Mouse (Mus musculus): ENCODE data around the gene Gpr89. TPM values are rescaled to one million over a fixed set of nuclear protein-coding genes. Genes with fewer than 3 reads are reported as not detected.

Gene Gpr89
- 31.6 and 38.0 TPM in 2 replicates for polyA plus RNA-seq (2016; fragmentation: Nextera tagmentation; extraction: Ambion mirVana)

DNA sequence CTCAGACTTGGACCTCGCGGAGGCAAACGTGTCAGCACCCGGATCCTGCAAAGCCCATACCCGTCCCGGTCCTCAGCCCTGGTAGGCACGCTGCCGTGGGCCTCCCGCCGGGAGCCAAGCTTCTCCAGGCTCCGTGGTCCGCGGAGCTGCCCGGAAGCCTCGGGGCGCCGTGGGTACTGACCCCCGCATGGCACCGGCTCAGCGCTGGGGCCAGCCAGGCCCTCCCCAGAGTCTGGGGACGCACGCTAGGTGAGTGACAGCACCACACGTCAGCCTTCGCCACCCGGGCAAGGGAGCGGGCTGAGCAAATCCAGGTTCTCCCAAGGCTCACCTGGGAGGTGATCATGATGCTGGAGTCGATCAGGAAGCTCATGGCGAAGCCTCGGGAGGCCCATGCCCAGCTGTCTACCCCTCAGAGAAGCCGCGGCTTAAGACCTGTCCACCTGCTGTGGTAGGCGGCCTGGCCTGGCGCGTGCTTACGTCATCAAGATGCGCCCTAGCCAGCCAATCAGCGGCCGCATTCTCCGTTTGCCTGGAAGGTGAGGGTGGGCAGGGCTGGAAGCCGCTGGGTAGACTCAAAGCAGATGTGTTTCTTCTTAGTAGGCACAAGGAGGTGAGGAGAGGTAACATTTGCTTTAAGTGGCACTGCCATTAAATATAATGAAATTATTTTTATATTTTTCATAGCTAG, at the start of gene Gpr89:
Gpr89 (minus strand) TSS at position 496 of the 691 bp plus-strand sequence.
- Histone ChIP-seq H3K9me3 (no peaks in the 10 kb centered on the region), H3K27me3 (ENCODE audit: insufficient read depth, poor library complexity, severe bottlenecking) (peaks cover 12% of the 10 kb centered on the region), H3K36me3 (no peaks in the 10 kb centered on the region), H3K4me1 (replicated peaks) (peaks cover 14% of the 10 kb centered on the region), H3K27ac (peak within 1 kb of the TSS; percentile 86), H3K4me3 (peak within 1 kb of the TSS; percentile 78)
- under 1% methylated on average over 40 of the region's 40 CpGs for WGBS
- peak; percentile 94 for DNase-seq (ENCODE audit: low spot score)

DNA sequence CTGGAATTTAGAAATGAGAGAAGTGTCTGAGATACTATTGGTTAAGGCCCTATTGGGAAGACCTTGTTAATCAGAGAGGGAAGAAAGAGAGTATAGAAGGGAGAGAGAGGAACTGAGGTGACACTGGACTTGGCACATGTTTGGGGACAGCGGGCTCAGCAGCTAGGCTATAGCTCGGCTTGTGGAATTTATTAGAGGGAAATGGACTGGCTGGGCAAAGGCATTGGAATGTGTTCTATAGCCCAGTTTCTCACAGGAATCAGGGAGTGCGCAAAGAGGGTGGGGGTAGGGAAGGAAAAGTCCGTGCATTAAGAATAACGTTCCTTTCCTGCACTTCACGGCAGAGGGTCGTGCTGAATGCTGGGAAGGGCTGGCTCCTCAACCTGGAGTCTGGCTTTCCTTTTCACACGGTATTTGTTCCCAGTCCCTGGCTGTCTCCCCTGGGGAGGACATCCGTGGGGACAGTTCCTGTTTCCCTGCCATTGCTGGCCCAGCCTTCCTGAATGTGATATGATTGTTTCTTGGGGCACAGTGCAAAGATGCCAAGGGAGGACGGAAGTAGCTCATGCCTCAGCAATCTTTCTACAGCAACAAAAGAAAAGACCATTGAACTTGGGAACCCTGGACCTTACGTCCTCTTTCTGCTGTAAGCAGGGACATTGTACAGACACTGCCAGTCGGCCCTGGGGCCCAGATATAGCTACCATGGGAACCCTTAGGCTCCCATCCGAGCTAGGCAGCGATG, 48.5 kb upstream of the Gpr89 start:
- Histone ChIP-seq H3K9me3 (no peaks in the 10 kb centered on the region), H3K27ac (no peak overlapping the region), H3K27me3 (ENCODE audit: insufficient read depth, poor library complexity, severe bottlenecking) (no peaks in the 10 kb centered on the region), H3K4me1 (replicated peaks) (peaks cover 6% of the 10 kb centered on the region; the same call in 1 of the 2 replicates), H3K36me3 (no peaks in the 10 kb centered on the region), H3K4me3 (no peak overlapping the region)
- DNase-seq (ENCODE audit: low spot score): no peak
- 55% methylated on average over 14 of the region's 14 CpGs for WGBS

DNA sequence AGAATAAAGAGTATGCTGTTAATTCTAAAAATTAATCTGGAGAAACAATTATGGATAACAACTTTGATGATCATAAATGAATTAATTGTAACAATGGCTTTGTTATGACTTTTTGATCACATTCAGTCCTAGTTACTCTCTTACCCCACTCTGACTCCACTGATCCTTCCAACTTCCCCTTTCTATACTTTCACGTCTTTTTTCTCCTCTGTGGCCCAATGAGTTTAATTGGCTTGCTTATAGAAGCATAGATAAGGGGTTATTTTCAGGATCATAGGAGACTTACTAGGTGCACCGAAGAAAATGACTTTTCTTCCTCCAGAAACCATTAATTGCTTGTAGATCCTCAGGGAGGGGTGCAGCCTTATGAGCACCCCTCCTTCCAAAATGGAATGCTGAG, 37.6 kb upstream of the Gpr89 start:
- no peak overlapping the region for H3K4me3 ChIP-seq
- H3K27ac ChIP-seq: no peak overlapping the region
- H3K27me3 ChIP-seq (ENCODE audit: insufficient read depth, poor library complexity, severe bottlenecking): no peaks in the 10 kb centered on the region
- no peaks in the 10 kb centered on the region for H3K36me3 ChIP-seq
- DNase-seq (ENCODE audit: low spot score): no peak
- H3K9me3 ChIP-seq: 0 out of 2 replicates have a peak, but pooled peaks cover 2% of the 10 kb centered on the region
- 87% methylated on average over 2 of the region's 2 CpGs for WGBS
- H3K4me1 ChIP-seq (replicated peaks): peaks cover 17% of the 10 kb centered on the region

DNA sequence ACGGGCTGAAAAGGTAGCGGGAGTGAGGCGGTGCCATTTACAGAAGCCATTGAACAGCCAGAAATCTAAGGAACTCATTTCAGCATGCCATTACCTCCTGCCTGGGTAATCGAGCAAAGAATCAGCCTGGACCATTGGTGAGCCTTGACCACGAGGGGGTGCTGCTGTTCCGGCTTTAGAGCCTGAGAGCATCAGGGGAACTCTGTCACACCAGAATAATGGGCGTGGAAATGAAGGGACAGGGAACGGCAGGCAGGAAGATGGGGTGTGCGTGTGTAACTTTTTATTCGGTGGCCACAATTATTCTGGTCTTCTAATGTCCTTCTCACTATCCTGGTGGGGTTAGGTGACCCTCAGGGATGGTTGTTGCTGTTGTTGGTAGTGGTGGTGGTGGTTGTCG, 33.6 kb upstream of the Gpr89 start:
- peaks cover 29% of the 10 kb centered on the region for H3K4me1 ChIP-seq (replicated peaks)
- DNase-seq (ENCODE audit: low spot score): peak; percentile 89
- 0 out of 2 replicates have a peak, but pooled peaks cover 2% of the 10 kb centered on the region for H3K9me3 ChIP-seq
- peak overlapping the region; percentile 33 for H3K4me3 ChIP-seq
- WGBS: 13% methylated on average over 11 of the region's 11 CpGs
- H3K36me3 ChIP-seq: no peaks in the 10 kb centered on the region
- peaks cover 26% of the 10 kb centered on the region for H3K27me3 ChIP-seq (ENCODE audit: insufficient read depth, poor library complexity, severe bottlenecking)
- 0 out of 2 replicates have a peak overlapping the region, but pooled peaks have one; percentile 40 for H3K27ac ChIP-seq

DNA sequence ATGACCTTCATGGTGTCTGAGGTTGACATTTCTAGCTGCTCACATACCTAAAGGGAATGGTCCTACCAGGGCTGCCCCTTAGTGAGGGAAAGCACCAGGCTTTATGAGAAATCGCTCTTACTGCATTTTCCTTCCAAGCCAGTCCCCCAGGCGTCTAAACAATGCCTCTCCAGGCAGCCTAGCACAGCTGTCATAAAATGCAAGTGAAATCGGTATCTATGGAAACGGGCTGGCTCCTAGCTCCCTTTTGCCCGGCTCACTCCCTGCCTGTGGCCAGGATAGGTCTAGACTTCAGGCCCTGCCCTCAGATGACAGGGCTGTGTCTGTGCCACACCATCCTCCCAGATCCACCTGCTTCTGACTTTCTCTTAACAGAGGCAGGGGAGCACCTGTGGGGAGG, 32.5 kb upstream of the Gpr89 start:
- Histone ChIP-seq H3K9me3 (no peaks in the 10 kb centered on the region), H3K4me1 (replicated peaks) (peaks cover 31% of the 10 kb centered on the region), H3K36me3 (no peaks in the 10 kb centered on the region), H3K27me3 (ENCODE audit: insufficient read depth, poor library complexity, severe bottlenecking) (peaks cover 37% of the 10 kb centered on the region), H3K27ac (peak overlapping the region; percentile 62), H3K4me3 (no peak overlapping the region)
- WGBS: 20% methylated on average over 5 of the region's 5 CpGs
- DNase-seq (ENCODE audit: low spot score): peak; percentile 47

DNA sequence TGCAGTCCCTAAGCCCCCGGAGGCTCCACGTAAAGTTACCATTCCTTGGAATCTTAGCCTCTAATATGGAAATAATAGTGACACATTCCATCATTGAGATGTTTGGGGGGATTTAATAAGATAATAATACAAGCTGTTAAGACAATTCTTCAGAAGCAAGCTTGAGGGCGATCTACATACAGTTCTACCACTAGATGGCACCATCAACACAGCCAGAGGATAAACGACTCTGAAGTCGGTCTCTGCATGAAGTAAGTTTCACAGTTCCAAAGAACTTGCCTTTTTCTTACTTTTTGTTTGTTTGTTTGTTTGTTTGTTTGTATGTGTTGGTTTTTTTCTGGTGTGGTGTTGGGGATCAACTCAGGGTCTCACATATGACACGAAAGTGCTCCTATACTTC, 31.1 kb upstream of the Gpr89 start:
- Histone ChIP-seq H3K27ac (no peak overlapping the region), H3K4me3 (no peak overlapping the region), H3K9me3 (no peaks in the 10 kb centered on the region), H3K4me1 (replicated peaks) (peaks cover 44% of the 10 kb centered on the region), H3K36me3 (no peaks in the 10 kb centered on the region), H3K27me3 (ENCODE audit: insufficient read depth, poor library complexity, severe bottlenecking) (peaks cover 43% of the 10 kb centered on the region)
- DNase-seq (ENCODE audit: low spot score): peak; percentile 33
- 15% methylated on average over 6 of the region's 6 CpGs for WGBS

DNA sequence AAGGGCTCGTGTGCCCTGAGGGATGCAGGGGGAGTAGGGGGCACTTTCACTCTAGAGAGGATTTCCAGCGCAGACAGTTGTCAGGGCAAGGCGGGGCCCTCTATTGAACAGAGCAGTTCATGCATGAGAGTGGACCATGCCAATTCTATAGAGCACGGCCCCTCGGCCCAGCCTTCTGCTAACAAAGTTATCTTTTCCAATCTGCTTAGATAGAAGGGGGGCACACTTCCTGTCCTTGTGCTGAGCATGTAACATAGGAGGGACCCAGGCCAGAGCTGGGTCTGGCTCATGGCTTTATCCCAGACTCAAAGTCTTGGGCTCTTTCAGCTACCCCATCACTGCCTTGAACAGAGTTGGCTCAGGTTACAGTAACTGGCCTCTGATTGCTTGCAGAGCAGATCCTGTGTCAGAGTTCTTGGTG, 26.1 kb upstream of the Gpr89 start:
- Histone ChIP-seq H3K4me1 (replicated peaks) (peaks cover 27% of the 10 kb centered on the region), H3K27ac (peak overlapping the region; percentile 13; the same call in 1 of the 2 replicates), H3K36me3 (no peaks in the 10 kb centered on the region), H3K27me3 (ENCODE audit: insufficient read depth, poor library complexity, severe bottlenecking) (peaks cover 63% of the 10 kb centered on the region), H3K9me3 (no peaks in the 10 kb centered on the region), H3K4me3 (no peak overlapping the region)
- DNase-seq (ENCODE audit: low spot score): peak; percentile 56
- 24% methylated on average over 5 of the region's 5 CpGs for WGBS

DNA sequence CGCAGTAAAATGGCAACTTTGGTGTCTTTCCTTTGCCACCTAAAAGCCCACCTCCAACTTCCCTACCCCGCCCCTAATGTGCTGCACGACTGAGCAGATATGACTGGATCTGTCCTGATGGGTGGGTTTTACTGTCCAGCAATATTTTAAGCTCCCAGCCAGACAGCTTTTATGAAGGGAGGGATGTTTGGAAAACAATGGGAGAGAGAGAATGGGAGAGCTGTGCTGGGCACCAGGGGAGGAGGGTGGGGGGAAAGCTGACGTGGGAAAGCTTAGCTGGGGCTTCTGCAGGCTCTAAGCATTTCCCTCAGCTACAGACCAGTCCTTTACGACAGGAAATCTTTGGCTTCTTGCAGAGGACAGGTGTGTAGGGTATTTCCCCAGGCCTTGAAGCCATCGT, 20.8 kb upstream of the Gpr89 start, which contains the start of gene Gja8:
Gja8 (minus strand) TSS at position 101 of the 400 bp plus-strand sequence.
- no peak within 1 kb of the TSS for H3K4me3 ChIP-seq
- peaks cover 9% of the 10 kb centered on the region for H3K4me1 ChIP-seq (replicated peaks)
- no peaks in the 10 kb centered on the region for H3K9me3 ChIP-seq
- peaks cover 25% of the 10 kb centered on the region for H3K27me3 ChIP-seq (ENCODE audit: insufficient read depth, poor library complexity, severe bottlenecking)
- WGBS: 74% methylated on average over 6 of the region's 6 CpGs
- H3K27ac ChIP-seq: no peak within 1 kb of the TSS
- DNase-seq (ENCODE audit: low spot score): no peak
- H3K36me3 ChIP-seq: no peaks in the 10 kb centered on the region

DNA sequence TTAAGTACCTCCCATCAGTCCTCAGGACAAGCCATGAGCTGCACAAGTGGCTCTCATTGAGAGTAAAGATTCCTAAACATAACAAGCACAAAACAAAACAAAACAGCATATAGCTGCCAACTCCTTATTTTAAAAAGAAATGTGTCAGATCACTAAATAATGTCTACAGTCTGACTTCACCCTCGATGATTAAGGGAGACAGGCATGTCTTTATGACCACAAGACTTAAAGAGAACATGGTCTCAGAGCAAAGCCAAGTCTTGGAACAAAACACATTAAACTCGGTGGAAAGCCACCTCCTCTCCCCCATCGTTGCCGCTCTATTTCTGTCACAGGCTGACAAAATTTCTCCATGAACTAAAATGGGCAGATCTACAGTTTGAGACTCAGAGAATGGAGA, 19.5 kb upstream of the Gpr89 start:
- Histone ChIP-seq H3K36me3 (no peaks in the 10 kb centered on the region), H3K4me3 (no peak overlapping the region), H3K27ac (no peak overlapping the region), H3K27me3 (ENCODE audit: insufficient read depth, poor library complexity, severe bottlenecking) (peaks cover 14% of the 10 kb centered on the region), H3K9me3 (no peaks in the 10 kb centered on the region), H3K4me1 (replicated peaks) (no peaks in the 10 kb centered on the region)
- 88% methylated on average over 4 of the region's 4 CpGs for WGBS
- DNase-seq (ENCODE audit: low spot score): no peak

DNA sequence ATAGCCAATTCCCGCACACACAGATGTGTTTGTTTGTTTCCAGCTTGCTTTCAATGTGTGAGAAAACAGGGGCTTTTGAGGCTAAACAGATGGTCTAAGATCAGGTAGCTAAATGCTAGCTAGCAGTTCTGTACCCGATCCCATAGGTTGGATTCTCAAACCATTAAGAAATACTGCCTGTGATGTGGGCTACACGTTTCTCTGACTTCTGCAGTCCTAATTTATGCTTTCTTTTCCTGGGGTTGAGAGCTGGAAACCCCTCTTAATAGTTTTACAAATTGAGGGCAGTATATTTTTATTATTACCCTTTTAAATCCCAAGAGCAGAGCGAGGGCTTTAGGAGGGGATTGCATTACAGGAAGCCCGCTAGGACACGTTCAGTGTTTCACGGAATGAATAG, 15.8 kb upstream of the Gpr89 start:
- H3K36me3 ChIP-seq: no peaks in the 10 kb centered on the region
- no peaks in the 10 kb centered on the region for H3K9me3 ChIP-seq

DNA sequence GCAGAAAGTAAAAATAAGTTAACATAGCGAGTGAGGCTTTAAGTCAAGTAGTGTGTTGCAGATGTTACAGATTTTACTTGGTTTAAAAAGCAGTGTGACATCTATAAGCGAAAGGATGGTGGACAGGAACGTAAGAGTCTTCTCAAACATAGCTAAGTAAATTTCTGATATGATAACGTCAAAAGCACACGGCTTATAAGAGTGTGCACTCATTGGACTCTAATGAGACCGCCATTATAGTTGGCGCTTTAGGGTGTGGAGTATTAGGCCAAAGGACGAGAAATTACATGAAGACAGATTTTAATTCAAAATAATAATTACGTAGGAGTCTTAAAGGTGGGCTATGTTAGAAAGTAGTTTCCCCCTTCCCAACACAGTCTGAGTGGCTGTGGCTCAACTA, 446 bp upstream of the Gpr89 start:
- WGBS: 56% methylated on average over 9 of the region's 9 CpGs
- H3K4me1 ChIP-seq (replicated peaks): peaks cover 14% of the 10 kb centered on the region
- H3K27me3 ChIP-seq (ENCODE audit: insufficient read depth, poor library complexity, severe bottlenecking): peaks cover 12% of the 10 kb centered on the region
- no peaks in the 10 kb centered on the region for H3K9me3 ChIP-seq
- H3K27ac ChIP-seq: peak overlapping the region; percentile 86
- peak overlapping the region; percentile 78 for H3K4me3 ChIP-seq
- DNase-seq (ENCODE audit: low spot score): no peak
- no peaks in the 10 kb centered on the region for H3K36me3 ChIP-seq

More for the DNA sequence above, 15.8 kb upstream of the Gpr89 start:
- Histone ChIP-seq H3K4me3 (no peak overlapping the region), H3K4me1 (replicated peaks) (no peaks in the 10 kb centered on the region), H3K27me3 (ENCODE audit: insufficient read depth, poor library complexity, severe bottlenecking) (no peaks in the 10 kb centered on the region), H3K27ac (no peak overlapping the region)
- no peak for DNase-seq (ENCODE audit: low spot score)
- 84% methylated on average over 7 of the region's 7 CpGs for WGBS

DNA sequence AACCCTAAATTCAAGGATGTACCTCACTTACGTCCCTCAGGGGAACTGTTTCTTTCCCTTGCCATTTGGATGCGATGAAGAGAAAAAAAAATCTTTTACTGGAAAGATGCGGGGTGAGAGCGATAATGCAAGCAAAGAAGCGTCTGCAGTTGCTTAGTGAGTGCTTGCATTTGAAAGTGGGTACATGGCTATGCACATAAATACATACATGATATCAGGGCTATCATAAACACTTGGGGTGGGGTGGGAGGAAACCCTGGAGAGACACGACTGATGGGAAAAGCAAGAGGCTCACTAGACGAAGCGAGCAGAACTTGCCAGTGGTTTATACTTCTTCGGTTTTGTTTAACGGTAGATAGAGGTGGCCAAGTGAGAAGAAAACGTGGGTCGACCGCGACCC, 753 bp downstream of the Gpr89 start, which contains the start of gene Gja5:
Gja5 (plus strand) TSS at position 301 of the 400 bp plus-strand sequence.
- Histone ChIP-seq H3K4me1 (replicated peaks) (peaks cover 14% of the 10 kb centered on the region), H3K36me3 (no peaks in the 10 kb centered on the region), H3K27ac (peak within 1 kb of the TSS; percentile 86), H3K27me3 (ENCODE audit: insufficient read depth, poor library complexity, severe bottlenecking) (peaks cover 12% of the 10 kb centered on the region), H3K9me3 (no peaks in the 10 kb centered on the region), H3K4me3 (peak within 1 kb of the TSS; percentile 78)
- WGBS: 16% methylated on average over 14 of the region's 14 CpGs
- no peak for DNase-seq (ENCODE audit: low spot score)
